Mouse (Mus musculus) forebrain, embryonic 14.5 days (tissue): ENCODE data around the gene Aptx. TPM values are rescaled to one million over a fixed set of nuclear protein-coding genes. Genes with fewer than 3 reads are reported as not detected.

Source experiments
- ATAC-seq: fragments of 200-750 bp; cut with Nextera tagmentation; 2 replicates; pipeline ENCODE4 v1.8.0; 2017; ENCODE audit warnings: mild to moderate bottlenecking, moderate library complexity
- DNase-seq: peaks from one replicate; pipeline ENCODE4 v3.0.0-alpha.2; 2015; ENCODE audit warnings: low spot score
- H3K27ac ChIP-seq: fragments of 300-500 bp; sonication (generic); 2 replicates; pipeline ENCODE4 v1.5.1; 2014; ENCODE audit warnings: low read depth, mild to moderate bottlenecking, control low read depth, low read length, moderate library complexity
- H3K27me3 ChIP-seq: fragments of 300-500 bp; sonication (generic); replicated peaks from 2 replicates; pipeline ENCODE4 v1.6.1; 2014; ENCODE audit warnings: low read length, control low read depth, mixed read lengths; ENCODE audit not compliant: control insufficient read depth, insufficient read depth
- H3K36me3 ChIP-seq: fragments of 300-500 bp; sonication (generic); 2 replicates; pipeline ENCODE4 v1.6.1; 2014; ENCODE audit warnings: low read length, control low read depth; ENCODE audit not compliant: control insufficient read depth, insufficient read depth
- H3K4me1 ChIP-seq: fragments of 300-500 bp; sonication (generic); 2 replicates; pipeline ENCODE4 v1.6.1; 2014; ENCODE audit warnings: antibody characterized with exemption, low read length, control low read depth; ENCODE audit not compliant: control insufficient read depth, insufficient read depth
- H3K4me2 ChIP-seq: fragments of 300-500 bp; sonication (generic); 2 replicates; pipeline ENCODE4 v1.6.1; 2014; ENCODE audit warnings: mild to moderate bottlenecking, control low read depth, low read length
- H3K4me3 ChIP-seq: fragments of 300-500 bp; sonication (generic); 2 replicates; pipeline ENCODE4 v1.5.1; 2014; ENCODE audit warnings: low read depth, low read length, control low read depth
- H3K9ac ChIP-seq: fragments of 300-500 bp; sonication (generic); 2 replicates; pipeline ENCODE4 v1.6.1; 2014; ENCODE audit warnings: mild to moderate bottlenecking, low read length, control low read depth, moderate library complexity
- H3K9me3 ChIP-seq: fragments of 300-500 bp; sonication (generic); replicated peaks from 2 replicates; pipeline ENCODE4 v1.6.1; 2016; ENCODE audit warnings: low read length, control low read depth, mixed read lengths; ENCODE audit not compliant: control insufficient read depth
- WGBS: fragments of 180-500 bp; shearing (Covaris S2); extraction: QIAGEN DNeasy Blood & Tissue Kit; methylation state at CpG from one replicate; pipeline ENCODE4 v1.1.7; 2014; 5-methylcytosine and 5-hydroxymethylcytosine counted together
- polyA plus RNA-seq: library from polyadenylated mRNA; unstranded; fragments of >200 nt; fragmentation: Nextera tagmentation; extraction: Ambion mirVana; gene quantifications from 2 replicates; pipeline ENCODE4 v1.2.1, GENCODE M21; 2014

Gene Aptx
- 59.1 and 59.5 TPM in 2 replicates for polyA plus RNA-seq

- H3K9me3 ChIP-seq = no peaks in the 10 kb centered on the region
- under 1% methylated on average over 42 of the region's 42 CpGs for WGBS
- ATAC-seq = peak; percentile 98
- no peaks in the 10 kb centered on the region for H3K36me3 ChIP-seq
- peak within 1 kb of the TSS; percentile 73 for H3K9ac ChIP-seq
- no peaks in the 10 kb centered on the region for H3K27me3 ChIP-seq
- peaks cover 12% of the 10 kb centered on the region for H3K4me1 ChIP-seq
- peak within 1 kb of the TSS; percentile 91 for H3K27ac ChIP-seq
- peak within 1 kb of the TSS; percentile 57 for H3K4me3 ChIP-seq
- peak; percentile 98 for DNase-seq
- H3K4me2 ChIP-seq = peak within 1 kb of the TSS; percentile 57
Measured at GRCm38 (mm10) chr4:40702797-40703709, at the start of gene Aptx. Gene Aptx (minus strand): TSS chr4:40703194.

GRCm38 (mm10) chr4:40735351-40735750 is 32.4 kb upstream of the Aptx start:
- Histone ChIP-seq H3K9me3 (no peaks in the 10 kb centered on the region), H3K9ac (no peak overlapping the region), H3K27ac (no peak overlapping the region), H3K27me3 (no peaks in the 10 kb centered on the region), H3K4me1 (no peaks in the 10 kb centered on the region), H3K4me2 (no peak overlapping the region), H3K36me3 (peaks cover 88% of the 10 kb centered on the region), H3K4me3 (no peak overlapping the region)
- DNase-seq = no peak
- WGBS = 70% methylated on average over 1 of the region's 1 CpGs
- ATAC-seq = no peak

GRCm38 (mm10) chr4:40731262-40731661 is 28.3 kb upstream of the Aptx start:
- H3K27ac ChIP-seq = no peak overlapping the region
- no peaks in the 10 kb centered on the region for H3K9me3 ChIP-seq
- H3K4me3 ChIP-seq = no peak overlapping the region
- no peak overlapping the region for H3K9ac ChIP-seq
- H3K36me3 ChIP-seq = peaks cover 88% of the 10 kb centered on the region
- no peak for ATAC-seq
- no peak for DNase-seq
- no peaks in the 10 kb centered on the region for H3K4me1 ChIP-seq
- no peaks in the 10 kb centered on the region for H3K27me3 ChIP-seq
- H3K4me2 ChIP-seq = no peak overlapping the region

- H3K9me3 ChIP-seq = no peaks in the 10 kb centered on the region
- H3K4me3 ChIP-seq = no peak overlapping the region
- no peak for DNase-seq
- no peak overlapping the region for H3K4me2 ChIP-seq
- 77% methylated on average over 1 of the region's 1 CpGs for WGBS
- H3K36me3 ChIP-seq = peaks cover 76% of the 10 kb centered on the region
- peaks cover 21% of the 10 kb centered on the region for H3K4me1 ChIP-seq
- no peaks in the 10 kb centered on the region for H3K27me3 ChIP-seq
- H3K9ac ChIP-seq = no peak overlapping the region
- H3K27ac ChIP-seq = no peak overlapping the region
- ATAC-seq = no peak
Measured at GRCm38 (mm10) chr4:40727247-40727646, 24.3 kb upstream of the Aptx start.

- Histone ChIP-seq H3K27ac (no peak overlapping the region), H3K4me3 (no peak overlapping the region), H3K27me3 (no peaks in the 10 kb centered on the region), H3K9ac (peak overlapping the region; percentile 32; the same call in 1 of the 2 replicates), H3K9me3 (no peaks in the 10 kb centered on the region), H3K4me2 (peak overlapping the region; percentile 81), H3K4me1 (peaks cover 31% of the 10 kb centered on the region), H3K36me3 (peaks cover 61% of the 10 kb centered on the region)
- DNase-seq = no peak
- no peak for ATAC-seq
Measured at GRCm38 (mm10) chr4:40725554-40725953, 22.6 kb upstream of the Aptx start.

- WGBS = 87% methylated on average over 7 of the region's 7 CpGs
- H3K36me3 ChIP-seq = peaks cover 57% of the 10 kb centered on the region
- peak overlapping the region; percentile 81 for H3K4me2 ChIP-seq
- ATAC-seq (no peak), DNase-seq (no peak)
- no peaks in the 10 kb centered on the region for H3K27me3 ChIP-seq
- H3K9ac ChIP-seq = peak overlapping the region; percentile 32; the same call in 1 of the 2 replicates
- H3K27ac ChIP-seq = no peak overlapping the region
- H3K9me3 ChIP-seq = no peaks in the 10 kb centered on the region
- H3K4me3 ChIP-seq = no peak overlapping the region
- peaks cover 31% of the 10 kb centered on the region for H3K4me1 ChIP-seq
Measured at GRCm38 (mm10) chr4:40725141-40725540, 22.1 kb upstream of the Aptx start.

- Histone ChIP-seq H3K9ac (peak overlapping the region; percentile 97), H3K9me3 (no peaks in the 10 kb centered on the region), H3K27me3 (no peaks in the 10 kb centered on the region), H3K36me3 (peaks cover 36% of the 10 kb centered on the region), H3K4me1 (peaks cover 31% of the 10 kb centered on the region), H3K4me3 (peak overlapping the region; percentile 86), H3K4me2 (peak overlapping the region; percentile 81), H3K27ac (peak overlapping the region; percentile 100)
- ATAC-seq = peak; percentile 92
- DNase-seq = peak; percentile 89
- WGBS = under 1% methylated on average over 57 of the region's 62 CpGs
Measured at GRCm38 (mm10) chr4:40722687-40723460, 19.9 kb upstream of the Aptx start.

- peaks cover 31% of the 10 kb centered on the region for H3K36me3 ChIP-seq
- H3K27me3 ChIP-seq = no peaks in the 10 kb centered on the region
- H3K4me1 ChIP-seq = peaks cover 31% of the 10 kb centered on the region
- DNase-seq (peak; percentile 96), ATAC-seq (peak; percentile 96)
- under 1% methylated on average over 50 of the region's 54 CpGs for whole genome bisulfite sequencing
- H3K4me2 ChIP-seq = peak within 1 kb of the TSS; percentile 81
- H3K9me3 ChIP-seq = no peaks in the 10 kb centered on the region
- peak within 1 kb of the TSS; percentile 100 for H3K27ac ChIP-seq
- H3K9ac ChIP-seq = peak within 1 kb of the TSS; percentile 97
- H3K4me3 ChIP-seq = peak within 1 kb of the TSS; percentile 86
Measured at GRCm38 (mm10) chr4:40722011-40722666, 19.1 kb upstream of the Aptx start, which contains the start of gene Dnaja1. Gene Dnaja1 (plus strand): TSS chr4:40722150.
